Mouse (Mus musculus): Measurements from ENCODE around the gene A230072I06Rik. TPM values are rescaled to one million over a fixed set of nuclear protein-coding genes. Genes with fewer than 3 reads are reported as not detected.

The A230072I06Rik gene
- not detected for total RNA-seq (2021)

- no peak for DNase-seq
Measured at GRCm38 (mm10) chr8:12278663-12279312, at the start of gene A230072I06Rik. TSS of gene A230072I06Rik (plus strand) at chr8:12278819.

DNA sequence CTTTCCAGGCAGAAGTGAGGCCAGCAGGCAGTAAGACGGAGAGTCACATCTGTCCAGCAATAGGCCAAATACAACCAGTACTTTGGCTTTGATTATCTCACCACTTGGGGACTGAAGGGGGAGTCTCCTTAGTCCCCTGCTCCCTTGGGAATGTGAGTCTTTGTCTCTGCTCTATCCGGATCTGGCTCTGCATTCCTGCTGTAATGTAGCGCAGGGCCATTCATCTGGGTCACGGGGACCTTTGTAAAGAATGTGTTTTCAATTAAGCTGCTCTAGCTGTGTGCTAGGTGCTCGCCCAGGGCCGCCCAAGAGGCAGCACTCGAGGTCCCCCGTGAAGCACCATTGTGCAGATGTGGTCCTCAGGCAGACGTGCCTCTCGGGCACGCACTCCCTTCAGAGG lies 44.6 kb upstream of the A230072I06Rik start:
- DNase-seq: no peak

- DNase-seq: no peak
Measured at GRCm38 (mm10) chr8:12238775-12239174, 39.8 kb upstream of the A230072I06Rik start.

- DNase-seq: no peak
Measured at GRCm38 (mm10) chr8:12240143-12240542, 38.5 kb upstream of the A230072I06Rik start.

- DNase-seq: no peak
Measured at GRCm38 (mm10) chr8:12243746-12244145, 34.9 kb upstream of the A230072I06Rik start.

DNA sequence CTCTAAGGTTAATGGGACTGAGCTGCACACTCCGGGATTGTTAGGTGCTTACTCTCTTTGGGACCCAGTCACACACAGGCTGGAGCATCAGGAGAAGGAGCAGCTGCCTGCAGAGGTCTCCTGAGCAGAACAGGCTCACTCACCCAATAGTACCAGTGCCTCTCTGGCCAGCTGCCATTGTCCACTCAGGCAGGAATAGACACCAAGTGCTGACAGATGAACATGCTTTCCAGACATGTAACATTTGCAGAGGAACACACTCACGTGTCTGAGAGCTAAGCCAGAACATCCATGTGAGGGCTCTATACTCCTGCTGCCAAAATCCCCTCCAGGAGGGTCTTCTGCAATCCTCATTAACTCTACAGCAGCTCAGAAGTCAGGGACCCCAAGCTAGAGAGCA lies 18.7 kb upstream of the A230072I06Rik start:
- peak; percentile 81 for DNase-seq

- DNase-seq: no peak
Measured at GRCm38 (mm10) chr8:12260476-12261029, 18.1 kb upstream of the A230072I06Rik start.

GRCm38 (mm10) chr8:12261556-12261955 lies 17.1 kb upstream of the A230072I06Rik start:
- DNase-seq: no peak

GRCm38 (mm10) chr8:12264996-12265395 lies 13.6 kb upstream of the A230072I06Rik start:
- DNase-seq: no peak

GRCm38 (mm10) chr8:12267863-12268262 lies 10.8 kb upstream of the A230072I06Rik start:
- DNase-seq: no peak

DNA sequence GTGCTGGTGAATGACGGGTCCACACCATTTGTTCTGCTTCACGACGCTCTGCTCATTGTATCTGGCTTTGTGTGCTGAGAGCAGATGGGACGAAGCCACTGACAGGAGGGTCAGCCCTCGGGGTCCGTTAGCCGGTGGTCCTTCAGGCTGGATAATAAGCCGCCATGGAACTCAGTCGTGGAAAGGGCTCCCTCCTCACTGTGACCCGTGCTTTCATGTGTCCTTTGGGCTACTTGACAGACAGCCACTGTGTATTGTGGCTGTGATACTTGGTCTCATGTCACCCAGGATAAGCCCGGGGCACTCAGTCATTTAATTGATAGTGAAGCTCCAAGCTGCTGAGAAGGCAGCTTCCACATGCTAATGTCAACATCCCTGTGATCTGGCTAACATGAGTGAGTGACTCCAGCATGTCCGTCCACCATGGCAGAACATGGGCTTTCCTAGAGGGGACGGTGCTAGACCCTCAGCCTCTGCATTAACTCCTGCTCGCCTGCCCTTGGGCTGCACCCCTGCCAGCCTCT lies 10.3 kb upstream of the A230072I06Rik start:
- no peak for DNase-seq

DNA sequence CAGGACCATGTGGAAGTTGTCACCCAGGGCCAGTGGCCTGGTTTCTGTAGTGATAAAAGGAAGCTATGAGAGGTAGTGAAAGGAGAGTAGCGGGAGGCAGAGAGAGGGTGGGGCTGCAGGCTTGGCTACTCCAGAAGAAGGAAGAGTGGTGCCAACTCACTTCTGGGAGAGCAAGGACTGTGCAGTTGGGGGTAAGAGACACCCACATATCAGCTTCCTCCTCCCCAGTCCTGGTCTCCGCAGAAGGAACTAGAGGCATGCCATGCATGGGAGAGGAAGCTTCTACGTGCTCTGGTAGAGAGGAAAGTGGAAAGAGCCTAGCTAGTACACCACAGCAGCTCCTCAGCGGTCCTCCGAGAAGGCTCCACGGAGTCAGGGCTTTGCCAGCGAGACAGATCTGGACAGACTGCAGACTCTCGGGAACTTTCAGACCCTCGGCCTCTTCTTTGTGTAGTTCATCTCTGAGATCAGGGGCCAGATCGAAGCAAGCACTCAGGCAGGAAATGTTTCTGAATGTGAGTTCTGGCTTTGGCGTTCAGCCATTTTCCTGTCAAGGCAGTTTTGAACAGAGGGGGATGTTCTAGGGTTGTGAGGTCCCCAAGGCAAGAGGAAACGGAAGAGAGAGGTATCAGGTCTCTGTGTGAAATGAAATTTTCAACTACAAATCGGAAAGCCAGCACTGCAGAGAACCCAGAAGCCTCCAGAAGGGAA lies 1.0 kb downstream of the A230072I06Rik start:
- DNase-seq: no peak

DNA sequence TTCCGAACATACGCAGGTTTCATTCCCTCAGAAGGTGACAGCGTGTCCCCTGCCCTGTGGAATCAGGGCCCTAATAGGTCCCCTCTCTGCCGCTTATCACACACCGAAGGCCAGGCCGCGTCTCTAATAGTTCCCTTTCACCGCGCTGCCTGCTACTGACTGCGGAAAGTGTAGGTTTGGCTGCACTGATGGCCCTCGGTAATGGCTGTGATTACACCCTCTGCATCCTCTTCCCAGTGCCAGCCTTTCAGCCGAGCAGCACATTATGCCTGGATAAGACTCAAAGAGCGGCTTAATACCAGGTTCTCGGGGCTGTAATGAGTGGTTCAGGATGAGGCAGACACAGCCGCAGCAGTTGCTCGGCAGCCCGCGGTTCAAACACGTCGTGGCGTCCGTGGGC lies 3.5 kb downstream of the A230072I06Rik start:
- DNase-seq: no peak

GRCm38 (mm10) chr8:12290551-12290950 lies 11.9 kb downstream of the A230072I06Rik start:
- DNase-seq: no peak

GRCm38 (mm10) chr8:12298326-12298950 lies 19.8 kb downstream of the A230072I06Rik start:
- no peak for DNase-seq

- no peak for DNase-seq
Measured at GRCm38 (mm10) chr8:12301998-12302397, 23.4 kb downstream of the A230072I06Rik start.

DNA sequence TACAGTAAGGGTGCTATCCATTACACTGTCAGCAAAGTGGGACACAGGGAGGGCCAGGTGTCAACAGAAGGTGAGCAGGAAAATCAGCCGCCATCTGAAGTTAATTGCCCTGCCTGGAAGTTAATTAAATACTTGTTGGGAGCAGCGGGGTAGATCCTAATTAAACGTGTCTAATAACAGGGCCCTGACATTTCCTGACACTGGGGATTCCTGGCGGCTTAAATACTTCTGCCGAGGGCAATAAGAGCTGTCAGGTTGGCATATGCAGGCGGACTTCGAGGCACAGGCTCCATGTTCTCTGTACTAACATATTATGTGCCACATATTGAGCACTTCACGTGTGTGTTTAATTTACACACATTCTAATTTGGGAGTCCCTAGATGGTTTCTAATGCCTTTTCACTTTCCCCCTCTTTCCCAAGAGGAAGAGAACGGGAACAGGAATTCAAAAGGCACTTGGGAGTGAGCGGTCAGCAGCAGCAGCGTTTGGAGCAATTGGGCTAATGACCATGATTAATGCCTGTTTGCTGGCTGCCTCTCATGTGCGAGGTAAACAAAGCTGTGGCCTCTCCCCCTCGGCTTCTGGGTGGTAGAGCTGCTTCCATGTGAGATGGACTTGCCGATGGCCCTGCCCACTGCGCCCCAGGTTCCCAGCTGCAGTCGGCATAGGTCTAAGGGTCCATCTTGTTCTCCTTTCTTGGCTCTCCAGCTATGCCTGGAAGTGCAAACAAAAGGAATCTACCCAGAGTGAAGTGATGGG lies 34.5 kb downstream of the A230072I06Rik start:
- DNase-seq: no peak

DNA sequence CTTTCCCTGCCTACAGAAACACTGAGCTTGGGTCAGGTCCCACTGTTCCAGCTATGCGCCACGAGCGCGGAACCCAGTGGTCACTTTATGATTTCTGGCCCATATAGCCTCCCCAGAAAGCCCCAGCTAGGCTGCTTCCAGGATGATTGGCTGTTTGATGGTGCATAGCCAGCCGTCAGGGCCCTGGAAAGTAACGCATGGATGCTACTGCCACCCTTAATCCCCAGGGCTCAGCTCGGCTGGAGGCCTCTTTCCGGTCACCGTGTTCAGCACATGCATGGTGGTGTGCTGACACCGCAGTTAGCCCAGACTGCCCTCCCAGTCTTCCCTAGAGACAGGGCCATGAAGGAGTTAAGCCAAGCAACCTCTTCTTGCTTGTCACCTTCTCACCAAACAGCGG lies 35.6 kb downstream of the A230072I06Rik start:
- no peak for DNase-seq

GRCm38 (mm10) chr8:12315177-12315576 lies 36.6 kb downstream of the A230072I06Rik start:
- no peak for DNase-seq

GRCm38 (mm10) chr8:12319755-12320455 lies 41.3 kb downstream of the A230072I06Rik start:
- DNase-seq: no peak

DNA sequence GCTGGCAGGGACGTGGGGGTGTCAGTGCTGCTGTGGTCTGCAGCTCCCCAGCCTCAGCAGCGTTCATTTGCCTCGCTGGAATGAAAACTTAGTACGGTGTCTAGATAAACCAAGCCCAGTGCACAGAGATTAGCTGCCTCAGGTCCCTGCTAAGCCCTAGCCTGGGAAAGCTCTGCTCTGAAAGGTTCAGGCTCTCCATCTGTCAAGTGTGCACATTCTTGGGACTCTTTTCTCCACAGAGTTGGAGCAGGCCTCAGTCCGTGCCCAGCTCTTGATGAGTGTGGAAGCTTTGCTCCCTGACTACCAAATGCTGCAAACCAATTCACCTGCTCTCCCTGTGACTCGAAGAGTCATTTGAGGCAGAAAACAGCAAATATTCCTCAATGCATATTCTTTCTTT lies 43.5 kb downstream of the A230072I06Rik start:
- no peak for DNase-seq

DNA sequence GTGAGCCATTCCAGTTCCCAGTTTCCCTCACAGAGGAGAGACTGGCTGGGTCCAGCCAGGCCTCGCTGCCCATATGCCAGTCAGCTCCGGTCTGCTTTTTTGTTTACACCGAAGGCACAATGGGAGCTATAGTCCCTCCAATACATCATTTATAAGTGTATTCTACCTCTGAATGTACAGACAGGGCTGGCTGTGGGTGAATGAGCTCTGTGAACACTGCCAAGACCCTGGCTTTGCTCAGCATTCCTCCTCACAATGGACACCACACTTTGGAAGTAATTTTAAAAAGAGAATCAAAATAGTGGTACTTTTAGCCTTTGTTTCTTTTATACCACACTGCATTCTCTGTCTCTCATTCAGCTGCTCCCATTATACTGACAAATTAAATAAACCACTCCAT lies 44.6 kb downstream of the A230072I06Rik start:
- DNase-seq: no peak

Measured in heart, postnatal 4 days (tissue).